In genomic region chr15:31452336-31453097, GRCm38 (mm10) we compare ENCODE assay signal across 8 mouse cellular contexts. TPM values are rescaled to one million over a fixed set of nuclear protein-coding genes. Genes with fewer than 3 reads are reported as not detected.
DNase-seq lines count a peak whose midpoint lies in the region; ATAC-seq and TF ChIP-seq lines count a peak whose summit lies in the region.

No protein-coding gene starts in this region.

- H3K36me3 ChIP-seq in E14TG2a.4 (ENCODE audit: insufficient read depth, low read length): peaks cover 6% of the 10 kb centered on the region
- H3K36me3 ChIP-seq in heart, embryonic 16.5 days (ENCODE audit: control insufficient read depth, insufficient read depth): no peaks in the 10 kb centered on the region; the same call in 1 of the 2 replicates
- peaks cover 6% of the 10 kb centered on the region for H3K36me3 ChIP-seq in lung, embryonic 16.5 days (ENCODE audit: control insufficient read depth, insufficient read depth, low read length)

- WGBS in heart, embryonic 16.5 days: 45% methylated on average over 18 of the region's 18 CpGs
- 36% methylated on average over 18 of the region's 18 CpGs for WGBS in lung, embryonic 16.5 days

- peak overlapping the region; percentile 81 for H3K4me3 ChIP-seq in E14TG2a.4 (replicated peaks; ENCODE audit: low read length)
- H3K4me3 ChIP-seq in heart, embryonic 16.5 days (ENCODE audit: low read length): peak overlapping the region; percentile 83
- H3K4me3 ChIP-seq in lung, embryonic 16.5 days (ENCODE audit: low read length): peak overlapping the region; percentile 66

- peaks cover 13% of the 10 kb centered on the region for H3K27me3 ChIP-seq in E14TG2a.4 (ENCODE audit: insufficient read depth, low read length)
- H3K27me3 ChIP-seq in heart, embryonic 16.5 days (ENCODE audit: control insufficient read depth, insufficient read depth, low read length): no peaks in the 10 kb centered on the region; the same call in 1 of the 2 replicates
- H3K27me3 ChIP-seq in lung, embryonic 16.5 days (ENCODE audit: control insufficient read depth, insufficient read depth, low read depth, low read length): no peaks in the 10 kb centered on the region; the same call in 1 of the 2 replicates

- peak overlapping the region; percentile 91 for H3K4me2 ChIP-seq in heart, embryonic 16.5 days (ENCODE audit: low read depth, low read length)
- peak overlapping the region; percentile 87 for H3K4me2 ChIP-seq in lung, embryonic 16.5 days (ENCODE audit: low read depth, low read length)

- H3K9ac ChIP-seq in heart, embryonic 16.5 days (ENCODE audit: low read length): peak overlapping the region; percentile 87
- peak overlapping the region; percentile 82 for H3K9ac ChIP-seq in lung, embryonic 16.5 days (ENCODE audit: low read length)

- H3K9me3 ChIP-seq in E14TG2a.4 (ENCODE audit: low read length): no peaks in the 10 kb centered on the region
- no peaks in the 10 kb centered on the region for H3K9me3 ChIP-seq in heart, embryonic 16.5 days (replicated peaks; ENCODE audit: control insufficient read depth, low read length)
- no peaks in the 10 kb centered on the region for H3K9me3 ChIP-seq in lung, embryonic 16.5 days (ENCODE audit: control insufficient read depth, low read length)

- H3K27ac ChIP-seq in heart, embryonic 16.5 days (ENCODE audit: low read length): peak overlapping the region; percentile 85
- H3K27ac ChIP-seq in lung, embryonic 16.5 days (ENCODE audit: low read length): peak overlapping the region; percentile 75

- H3K4me1 ChIP-seq in E14TG2a.4 (replicated peaks; ENCODE audit: low read depth, low read length): peaks cover 45% of the 10 kb centered on the region
- H3K4me1 ChIP-seq in heart, embryonic 16.5 days (ENCODE audit: control insufficient read depth, insufficient read depth, low read length): peaks cover 10% of the 10 kb centered on the region
- H3K4me1 ChIP-seq in lung, embryonic 16.5 days (replicated peaks; ENCODE audit: control insufficient read depth, insufficient read depth, low read length): peaks cover 13% of the 10 kb centered on the region

- no peak for ATAC-seq in heart, embryonic 16.5 days (replicated peaks; ENCODE audit: extremely low read depth, insufficient read depth, low FRiP score)
- ATAC-seq in lung, embryonic 16.5 days (ENCODE audit: low read depth): no peak

- DNase-seq in embryo, embryonic 10.5 days (ENCODE audit: low spot score): peak; percentile 45
- DNase-seq in embryo, embryonic 10 days (ENCODE audit: low spot score): no peak
- DNase-seq in cerebellum, adult 11 months: no peak
- DNase-seq in right cerebral cortex, postnatal 14 days: no peak
- DNase-seq in urinary bladder, postnatal 14 days (ENCODE audit: low spot score): no peak

- TF ChIP-seq CTCF in E14TG2a.4 (conservative IDR thresholded peaks at IDR 0.05; ENCODE audit: low read length): no peak

RNA-seq across cellular contexts. Expression of gene Ropn1l, which starts 1.0 kb away (rescaled TPM):
- 1.7 and 2.4 TPM in 2 replicates for polyA plus RNA-seq in heart, embryonic 16.5 days (2015; fragmentation: Nextera tagmentation; extraction: Ambion mirVana)
- 5.6 and 6.2 TPM in 2 replicates for polyA plus RNA-seq in lung, embryonic 16.5 days (2015; fragmentation: Nextera tagmentation; extraction: Ambion mirVana)
